11 mouse cellular contexts compared by ENCODE assay signal in the genomic region with DNA sequence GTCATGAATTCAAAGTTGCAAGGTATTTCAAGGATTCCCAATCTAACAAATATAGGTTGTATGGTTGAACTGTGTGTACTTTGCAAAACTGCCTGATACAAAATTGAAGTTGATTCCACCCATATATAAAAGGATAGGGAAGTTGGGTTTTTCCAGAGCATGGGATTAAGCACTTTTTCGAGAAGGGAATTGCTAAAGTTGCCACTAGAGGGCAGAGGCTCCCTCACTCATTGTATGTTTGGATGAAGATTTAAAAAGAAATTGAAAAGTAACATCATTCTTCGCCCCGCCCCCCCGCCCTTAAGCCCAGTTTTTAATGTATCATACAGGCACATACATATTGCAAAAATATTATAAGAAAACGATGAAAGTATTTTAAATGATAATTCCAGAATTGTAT.
A peak's percentile ranks its signal among the peaks of the same experiment; 100 is the strongest.
DNase-seq lines count a peak whose midpoint lies in the region; ATAC-seq and TF ChIP-seq lines count a peak whose summit lies in the region.
"Had no signal": no experiment of that assay in that cellular context is flagged by ENCODE, and none has a peak within 500 bp of the region (broad histone marks: within the 10 kb centered on the region; RNA-seq: fewer than 3 reads in every experiment).

No protein-coding gene starts in this region.

- intact Hi-C loops in heart, postnatal 25 days (cut with DNase I): loop anchor here (5.0 kb wide), 1 partner anchor 778 kb away; no protein-coding TSS in a partner anchor

- H3K27ac ChIP-seq in heart, postnatal 0 days (ENCODE audit: low read depth): no peak overlapping the region
- no peak overlapping the region for H3K27ac ChIP-seq in limb, embryonic 11.5 days (replicated peaks; ENCODE audit: low read depth, low read length)
- no peak overlapping the region for H3K27ac ChIP-seq in limb, embryonic 10.5 days
- H3K27ac ChIP-seq: forebrain, embryonic 13.5 days; limb, embryonic 15.5 days had no signal

- H3K4me2 ChIP-seq in heart, postnatal 0 days (ENCODE audit: low read depth, low read length): no peak overlapping the region
- no peak overlapping the region for H3K4me2 ChIP-seq in limb, embryonic 11.5 days (ENCODE audit: low read depth, severe bottlenecking)
- H3K4me2 ChIP-seq: forebrain, embryonic 13.5 days; limb, embryonic 15.5 days had no signal

- H3K36me3 ChIP-seq in heart, postnatal 0 days (replicated peaks; ENCODE audit: control insufficient read depth, insufficient read depth, low read length): no peaks in the 10 kb centered on the region
- no peaks in the 10 kb centered on the region for H3K36me3 ChIP-seq in limb, embryonic 11.5 days (ENCODE audit: control insufficient read depth, insufficient read depth, low read length)
- H3K36me3 ChIP-seq in limb, embryonic 10.5 days: no peaks in the 10 kb centered on the region
- H3K36me3 ChIP-seq: G1E; limb, embryonic 15.5 days had no signal

- no peak for ATAC-seq in heart, postnatal 0 days (ENCODE audit: insufficient read depth, low read depth)
- ATAC-seq in limb, embryonic 11.5 days (ENCODE audit: insufficient number of reproducible peaks, low FRiP score, low TSS enrichment, low read depth): no peak
- ATAC-seq in megakaryocyte-erythroid progenitor cell, adult 5-6 weeks (replicated peaks; ENCODE audit: low FRiP score, low TSS enrichment, poor library complexity, severe bottlenecking): no peak
- ATAC-seq: forebrain, embryonic 13.5 days had no signal

- peak; percentile 47 for TF ChIP-seq CTCF in heart, postnatal 0 days (IDR thresholded peaks at IDR 0.05; ENCODE audit: low read depth)

- no peak overlapping the region for H3K9ac ChIP-seq in heart, postnatal 0 days (replicated peaks; ENCODE audit: low read depth, low read length)
- H3K9ac ChIP-seq in limb, embryonic 11.5 days (ENCODE audit: low read length): no peak overlapping the region
- H3K9ac ChIP-seq: forebrain, embryonic 13.5 days; limb, embryonic 15.5 days had no signal

- H3K9me3 ChIP-seq in heart, postnatal 0 days (replicated peaks; ENCODE audit: control insufficient read depth, low read length): no peaks in the 10 kb centered on the region
- no peaks in the 10 kb centered on the region for H3K9me3 ChIP-seq in limb, embryonic 11.5 days (ENCODE audit: control insufficient read depth, low read length)
- no peaks in the 10 kb centered on the region for H3K9me3 ChIP-seq in limb, embryonic 10.5 days (replicated peaks)
- H3K9me3 ChIP-seq: forebrain, embryonic 13.5 days; G1E; limb, embryonic 15.5 days had no signal

- H3K4me3 ChIP-seq in heart, postnatal 0 days (ENCODE audit: low read depth, low read length): no peak overlapping the region
- H3K4me3 ChIP-seq in limb, embryonic 11.5 days (ENCODE audit: low read depth, low read length): no peak overlapping the region
- no peak overlapping the region for H3K4me3 ChIP-seq in limb, embryonic 10.5 days
- H3K4me3 ChIP-seq: forebrain, embryonic 13.5 days; limb, embryonic 15.5 days had no signal

- TF ChIP-seq EP300 in heart, postnatal 0 days (IDR thresholded peaks at IDR 0.05; ENCODE audit: low read depth): no peak

- H3K27me3 ChIP-seq in heart, postnatal 0 days (ENCODE audit: control insufficient read depth, insufficient read depth, low read length): no peaks in the 10 kb centered on the region
- H3K27me3 ChIP-seq in limb, embryonic 11.5 days (ENCODE audit: control insufficient read depth, insufficient read depth, low read length): no peaks in the 10 kb centered on the region
- no peaks in the 10 kb centered on the region for H3K27me3 ChIP-seq in limb, embryonic 10.5 days (ENCODE audit: low read depth, poor library complexity, severe bottlenecking)
- H3K27me3 ChIP-seq: forebrain, embryonic 13.5 days; limb, embryonic 15.5 days had no signal

- DNase-seq in heart, postnatal 0 days (ENCODE audit: low spot score): no peak
- no peak for DNase-seq in heart, postnatal 25 days (ENCODE audit: low spot score)
- DNase-seq in limb, embryonic 11.5 days (ENCODE audit: low spot score): peak; percentile 55
- DNase-seq in limb, embryonic 10.5 days (ENCODE audit: low spot score): no peak
- peak; percentile 45 for DNase-seq in ZHBTc4 (ENCODE audit: low read depth, low spot score)
- DNase-seq in lung, postnatal 25 days (ENCODE audit: low spot score): peak; percentile 15
- DNase-seq in adrenal gland, adult 18-20 months (ENCODE audit: low spot score in 2 of 2): no peak

- H3K4me1 ChIP-seq in heart, postnatal 0 days (ENCODE audit: control insufficient read depth, insufficient read depth): no peaks in the 10 kb centered on the region
- H3K4me1 ChIP-seq in limb, embryonic 11.5 days (ENCODE audit: control insufficient read depth, insufficient read depth, low read length): peaks cover 1% of the 10 kb centered on the region; the same call in 1 of the 2 replicates
- H3K4me1 ChIP-seq in limb, embryonic 10.5 days: peaks cover 9% of the 10 kb centered on the region
- H3K4me1 ChIP-seq: forebrain, embryonic 13.5 days had no signal

- WGBS in heart, postnatal 0 days: 23% methylated on average over 5 of the region's 5 CpGs
- 28% methylated on average over 5 of the region's 5 CpGs for WGBS in limb, embryonic 11.5 days
- WGBS in limb, embryonic 10.5 days: 38% methylated on average over 5 of the region's 5 CpGs

Comparison
In these comparisons a context has a peak if more than half of its experiments do, and no peak if none do; other contexts are left out.
1. DNase-seq: peak in limb, embryonic 11.5 days (single experiment), ZHBTc4 (single experiment) and lung, postnatal 25 days (single experiment); none in heart, postnatal 0 days (single experiment), heart, postnatal 25 days (single experiment), limb, embryonic 10.5 days (single experiment) and adrenal gland, adult 18-20 months (0 of 2).